Mouse (Mus musculus): ENCODE results near the gene Sfrp5. TPM values are rescaled to one million over a fixed set of nuclear protein-coding genes. Genes with fewer than 3 reads are reported as not detected.

The Sfrp5 gene
- polyA plus RNA-seq, 1 experiment, result not detected

DNA sequence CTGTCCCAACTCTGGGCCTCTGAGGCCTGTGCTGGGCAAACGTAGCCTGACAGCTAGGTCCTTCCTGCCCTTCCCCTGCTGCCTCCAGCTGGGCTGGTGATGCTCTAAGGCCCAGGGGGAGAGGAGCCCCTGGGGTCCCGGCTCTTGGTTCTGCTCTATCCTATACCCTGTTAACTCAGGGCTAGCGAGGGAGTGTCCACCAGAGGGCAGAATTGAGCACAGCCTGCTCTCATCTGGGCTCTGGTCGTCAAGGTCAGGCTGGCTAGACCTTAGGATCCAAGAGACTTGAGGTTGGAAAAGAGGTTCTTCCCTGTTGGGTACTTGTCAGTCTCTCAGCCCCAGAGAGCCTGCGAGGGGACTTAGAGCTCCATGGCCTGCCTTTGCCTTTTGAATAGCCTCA, 11.6 kb downstream of the Sfrp5 start:
- 39% methylated on average over 5 of the region's 5 CpGs for WGBS

DNA sequence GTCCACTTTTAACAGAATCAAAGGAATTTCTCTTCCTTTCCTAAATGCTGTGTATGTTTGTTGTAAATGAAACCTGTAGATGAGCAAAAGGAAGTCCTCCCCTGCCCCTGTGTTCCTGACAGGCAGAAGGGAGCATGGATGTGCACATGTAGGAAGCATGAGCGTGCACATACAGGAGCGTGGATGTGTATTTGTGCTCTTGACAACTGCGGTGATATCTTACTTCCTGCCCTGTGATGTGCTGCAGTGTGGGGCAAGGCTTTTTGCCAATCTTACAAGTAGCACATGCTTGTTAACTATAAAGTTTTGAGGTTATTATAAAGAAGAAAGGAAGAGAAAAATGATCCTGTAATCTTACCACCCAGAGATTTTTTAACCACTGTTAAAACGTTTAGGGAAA, 12.3 kb downstream of the Sfrp5 start:
- no peak overlapping the region for H3K27ac ChIP-seq (ENCODE audit: control insufficient read depth, insufficient read depth, low read depth, low read length, poor library complexity)
- no peak for TF ChIP-seq POLR2A (IDR thresholded peaks at IDR 0.05; ENCODE audit: borderline replicate concordance, control insufficient read depth, low read depth, low read length)
- TF ChIP-seq CTCF (IDR thresholded peaks at IDR 0.05; ENCODE audit: control insufficient read depth, insufficient read depth, low read length), result no peak
- no peaks in the 10 kb centered on the region for H3K4me1 ChIP-seq (ENCODE audit: control insufficient read depth, insufficient read depth, low read length)
- H3K4me3 ChIP-seq (replicated peaks; ENCODE audit: control insufficient read depth, low read depth, low read length), result no peak overlapping the region
- WGBS, result 40% methylated on average over 4 of the region's 4 CpGs

More for the DNA sequence above, 11.6 kb downstream of the Sfrp5 start:
- no peak for TF ChIP-seq POLR2A (IDR thresholded peaks at IDR 0.05; ENCODE audit: borderline replicate concordance, control insufficient read depth, low read depth, low read length)
- TF ChIP-seq CTCF (IDR thresholded peaks at IDR 0.05; ENCODE audit: control insufficient read depth, insufficient read depth, low read length), result peak; percentile 83
- H3K27ac ChIP-seq (ENCODE audit: control insufficient read depth, insufficient read depth, low read depth, low read length, poor library complexity), result no peak overlapping the region
- no peak overlapping the region for H3K4me3 ChIP-seq (replicated peaks; ENCODE audit: control insufficient read depth, low read depth, low read length)
- H3K4me1 ChIP-seq (ENCODE audit: control insufficient read depth, insufficient read depth, low read length), result no peaks in the 10 kb centered on the region

DNA sequence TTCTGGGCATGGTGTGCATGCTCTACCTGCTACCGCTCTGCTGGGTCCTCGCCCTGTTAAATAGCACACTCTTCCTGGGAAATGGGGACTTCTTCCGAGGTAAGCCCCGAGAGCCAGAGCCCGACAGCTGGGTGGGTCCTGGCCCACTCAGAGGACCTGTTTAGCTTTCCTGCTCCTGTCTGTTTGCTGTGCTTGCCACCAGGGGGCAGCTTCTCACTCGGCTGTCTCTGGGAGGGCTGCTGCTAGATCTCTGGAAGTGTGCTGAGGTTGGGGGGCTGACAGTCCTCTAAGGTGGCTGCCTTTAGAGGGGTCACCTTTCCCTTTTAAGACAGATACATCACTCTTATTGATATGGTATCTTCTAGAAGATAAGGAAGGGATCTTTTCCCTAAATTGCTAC, 19.4 kb downstream of the Sfrp5 start:
- peaks cover 5% of the 10 kb centered on the region for H3K4me1 ChIP-seq (ENCODE audit: control insufficient read depth, insufficient read depth, low read length)
- no peak overlapping the region for H3K27ac ChIP-seq (ENCODE audit: control insufficient read depth, insufficient read depth, low read depth, low read length, poor library complexity)
- 80% methylated on average over 6 of the region's 6 CpGs for WGBS
- H3K4me3 ChIP-seq (replicated peaks; ENCODE audit: control insufficient read depth, low read depth, low read length), result no peak overlapping the region
- TF ChIP-seq POLR2A (IDR thresholded peaks at IDR 0.05; ENCODE audit: borderline replicate concordance, control insufficient read depth, low read depth, low read length) (no peak), CTCF (IDR thresholded peaks at IDR 0.05; ENCODE audit: control insufficient read depth, insufficient read depth, low read length) (peak; percentile 59; the same call in 1 of the 2 replicates)

DNA sequence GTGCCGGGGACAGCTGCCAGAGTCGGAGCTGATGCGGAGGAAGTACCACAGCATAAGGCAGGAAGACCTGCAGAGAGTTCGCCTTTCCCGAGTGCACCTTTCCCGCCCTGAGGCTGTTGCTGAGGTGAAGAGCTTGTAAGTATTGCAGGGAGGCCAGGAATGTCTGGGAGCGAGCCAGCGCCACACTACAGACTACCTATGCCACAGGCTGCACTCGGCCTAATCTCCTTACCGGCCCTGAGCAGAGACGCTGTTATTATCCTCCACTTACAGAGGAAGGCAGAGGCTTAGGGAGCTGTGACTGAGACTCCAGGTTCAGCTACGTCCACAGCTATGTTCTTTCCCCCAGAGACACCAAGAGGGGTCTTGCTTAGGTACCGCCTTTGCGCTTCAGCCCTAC, 22.7 kb downstream of the Sfrp5 start:
- no peak overlapping the region for H3K4me3 ChIP-seq (replicated peaks; ENCODE audit: control insufficient read depth, low read depth, low read length)
- peaks cover 10% of the 10 kb centered on the region for H3K4me1 ChIP-seq (ENCODE audit: control insufficient read depth, insufficient read depth, low read length)
- no peak overlapping the region for H3K27ac ChIP-seq (ENCODE audit: control insufficient read depth, insufficient read depth, low read depth, low read length, poor library complexity)
- TF ChIP-seq POLR2A (IDR thresholded peaks at IDR 0.05; ENCODE audit: borderline replicate concordance, control insufficient read depth, low read depth, low read length), result no peak
- no peak for TF ChIP-seq CTCF (IDR thresholded peaks at IDR 0.05; ENCODE audit: control insufficient read depth, insufficient read depth, low read length)
- 85% methylated on average over 14 of the region's 14 CpGs for WGBS

DNA sequence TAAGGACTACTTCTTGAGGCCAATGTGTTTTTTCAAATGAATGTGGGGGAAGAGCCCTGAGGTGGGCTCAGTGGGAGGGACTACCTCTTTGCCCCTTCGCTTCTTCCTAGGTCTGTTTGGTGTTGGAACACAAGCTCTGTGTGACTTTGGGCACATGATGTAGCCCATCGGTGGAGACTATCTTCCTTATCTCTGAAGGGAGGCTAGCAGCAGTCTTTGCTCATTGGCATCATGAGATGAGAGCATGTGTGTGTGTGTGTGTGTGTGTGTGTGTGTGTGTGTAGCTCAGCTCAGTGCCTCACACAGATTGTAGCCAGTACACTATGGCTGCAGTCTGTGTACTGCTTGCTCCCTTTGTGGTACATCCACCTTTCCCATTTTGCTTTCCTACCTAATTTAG, 24.6 kb downstream of the Sfrp5 start:
- Histone ChIP-seq H3K27ac (ENCODE audit: control insufficient read depth, insufficient read depth, low read depth, low read length, poor library complexity) (peak overlapping the region; percentile 85), H3K4me1 (ENCODE audit: control insufficient read depth, insufficient read depth, low read length) (peaks cover 12% of the 10 kb centered on the region), H3K4me3 (replicated peaks; ENCODE audit: control insufficient read depth, low read depth, low read length) (peak overlapping the region; percentile 40)
- no peak for TF ChIP-seq CTCF (IDR thresholded peaks at IDR 0.05; ENCODE audit: control insufficient read depth, insufficient read depth, low read length)
- TF ChIP-seq POLR2A (IDR thresholded peaks at IDR 0.05; ENCODE audit: borderline replicate concordance, control insufficient read depth, low read depth, low read length), result no peak
- WGBS, result 34% methylated on average over 2 of the region's 2 CpGs

DNA sequence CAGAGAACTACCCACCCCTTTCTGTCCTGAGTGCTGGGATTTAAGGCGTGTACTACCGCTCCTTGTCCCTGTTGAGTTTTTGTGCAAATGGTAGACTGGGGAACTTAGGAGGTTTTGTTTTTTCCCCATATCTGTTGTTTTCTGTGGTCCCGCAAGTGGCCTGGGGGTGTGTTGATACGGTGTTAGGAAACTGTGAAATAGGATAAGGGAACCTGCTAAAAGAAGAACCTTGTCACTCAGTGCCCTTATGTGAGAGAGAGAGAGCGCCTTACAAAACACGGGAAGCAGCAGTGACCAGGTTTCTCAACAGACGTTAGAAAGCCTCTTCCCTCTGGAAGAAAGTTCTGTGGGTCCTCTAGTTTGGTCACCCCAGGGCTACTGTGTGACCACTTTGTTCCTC, 25.2 kb downstream of the Sfrp5 start:
- TF ChIP-seq POLR2A (IDR thresholded peaks at IDR 0.05; ENCODE audit: borderline replicate concordance, control insufficient read depth, low read depth, low read length), result no peak
- TF ChIP-seq CTCF (IDR thresholded peaks at IDR 0.05; ENCODE audit: control insufficient read depth, insufficient read depth, low read length), result no peak
- peak overlapping the region; percentile 85 for H3K27ac ChIP-seq (ENCODE audit: control insufficient read depth, insufficient read depth, low read depth, low read length, poor library complexity)
- 14% methylated on average over 7 of the region's 7 CpGs for WGBS
- H3K4me3 ChIP-seq (replicated peaks; ENCODE audit: control insufficient read depth, low read depth, low read length), result no peak overlapping the region
- peaks cover 12% of the 10 kb centered on the region for H3K4me1 ChIP-seq (ENCODE audit: control insufficient read depth, insufficient read depth, low read length)

DNA sequence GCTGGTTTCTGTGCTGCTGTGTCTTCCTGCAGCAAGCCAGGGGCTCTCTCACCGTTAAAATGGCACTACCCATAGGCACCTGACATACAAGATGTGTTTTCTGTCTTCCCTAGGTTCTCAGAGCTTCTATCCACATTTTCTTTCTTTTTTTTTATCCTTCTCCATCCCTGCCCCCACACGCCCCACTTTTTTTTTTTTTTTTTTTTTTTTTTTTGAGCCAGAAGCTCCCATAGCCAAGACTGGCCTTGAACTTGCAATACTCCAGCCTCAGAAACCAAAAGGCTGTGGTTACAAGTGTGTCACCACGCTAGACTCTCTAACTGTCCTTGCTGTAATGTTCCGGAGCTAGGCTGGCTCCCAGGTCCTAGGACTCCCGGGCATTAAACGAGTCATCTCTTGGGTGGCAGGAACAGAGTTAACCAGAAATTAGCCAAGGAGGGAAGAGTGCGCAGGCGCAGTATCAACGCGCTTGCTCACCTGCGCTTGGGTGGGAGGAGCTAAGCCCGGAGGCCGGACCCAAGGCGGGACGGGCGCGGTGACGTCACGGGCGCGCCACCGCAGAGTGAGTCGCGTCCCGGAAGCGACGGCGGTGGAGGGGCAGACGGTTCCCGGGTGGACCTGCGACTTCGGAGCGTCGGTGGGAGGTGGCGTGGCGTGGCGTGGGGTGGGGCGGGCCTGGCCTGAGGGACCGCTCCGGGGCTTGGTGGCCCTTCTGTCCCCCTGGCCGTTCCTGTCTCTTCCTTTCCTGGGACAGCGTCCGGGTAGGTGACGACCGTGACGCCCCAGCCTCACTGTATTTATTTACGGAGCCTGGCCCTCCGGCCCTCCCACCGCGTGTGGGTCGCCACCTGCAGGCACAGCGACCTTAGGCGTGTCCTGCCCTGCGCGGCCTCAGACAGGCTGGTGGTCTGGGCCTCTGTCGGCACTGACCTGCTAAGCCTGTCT, 31.8 kb downstream of the Sfrp5 start:
- Histone ChIP-seq H3K4me1 (ENCODE audit: control insufficient read depth, insufficient read depth, low read length) (peaks cover 5% of the 10 kb centered on the region), H3K27ac (ENCODE audit: control insufficient read depth, insufficient read depth, low read depth, low read length, poor library complexity) (peak overlapping the region; percentile 83), H3K4me3 (replicated peaks; ENCODE audit: control insufficient read depth, low read depth, low read length) (peak overlapping the region; percentile 97)
- WGBS, result 1% methylated on average over 56 of the region's 56 CpGs
- no peak for TF ChIP-seq CTCF (IDR thresholded peaks at IDR 0.05; ENCODE audit: control insufficient read depth, insufficient read depth, low read length)
- peak; percentile 77; the same call in 1 of the 2 replicates for TF ChIP-seq POLR2A (IDR thresholded peaks at IDR 0.05; ENCODE audit: borderline replicate concordance, control insufficient read depth, low read depth, low read length)

DNA sequence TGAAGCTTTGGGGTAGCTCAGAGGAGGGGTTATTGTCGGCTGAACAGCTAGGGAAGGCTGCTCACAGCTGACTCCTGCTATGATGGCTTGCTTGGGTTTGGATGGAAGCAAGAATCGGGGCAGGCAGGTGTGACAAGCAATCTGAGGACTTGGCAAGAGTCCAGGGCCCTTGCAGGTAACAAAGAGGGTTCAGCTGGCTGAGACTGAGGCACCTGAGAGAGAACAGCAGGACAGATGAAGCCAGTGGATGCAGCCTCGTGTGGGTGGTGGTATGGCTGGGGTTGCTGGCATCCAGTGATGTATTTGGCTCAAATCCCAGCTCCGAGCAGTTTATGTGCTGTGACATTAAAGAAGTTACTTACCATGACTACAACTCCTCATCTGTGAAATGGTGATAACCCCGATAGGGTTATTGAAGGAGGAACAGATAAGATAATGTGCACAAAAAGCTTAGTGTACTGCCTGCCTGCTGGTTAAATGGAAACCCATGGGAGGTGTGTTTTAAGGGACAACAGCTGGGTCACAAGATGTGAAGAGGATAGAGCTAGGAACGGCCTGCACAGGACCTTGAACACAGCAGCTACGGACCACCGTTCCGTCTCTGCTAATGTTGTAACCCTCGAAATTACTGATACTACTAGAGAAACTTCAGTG, 32.6 kb downstream of the Sfrp5 start:
- H3K4me1 ChIP-seq (ENCODE audit: control insufficient read depth, insufficient read depth, low read length), result peaks cover 5% of the 10 kb centered on the region
- H3K27ac ChIP-seq (ENCODE audit: control insufficient read depth, insufficient read depth, low read depth, low read length, poor library complexity), result no peak overlapping the region
- TF ChIP-seq POLR2A (IDR thresholded peaks at IDR 0.05; ENCODE audit: borderline replicate concordance, control insufficient read depth, low read depth, low read length) (no peak), CTCF (IDR thresholded peaks at IDR 0.05; ENCODE audit: control insufficient read depth, insufficient read depth, low read length) (no peak)
- WGBS, result 53% methylated on average over 10 of the region's 10 CpGs
- H3K4me3 ChIP-seq (replicated peaks; ENCODE audit: control insufficient read depth, low read depth, low read length), result no peak overlapping the region

All from bone marrow, adult 2 months (tissue).